Mouse (Mus musculus) embryonic facial prominence, embryonic 14.5 days (tissue): ENCODE data around the gene Tle4. TPM values are rescaled to one million over a fixed set of nuclear protein-coding genes. Genes with fewer than 3 reads are reported as not detected.

ENCODE experiments used
- ATAC-seq: fragments of 200-750 bp; cut with Nextera tagmentation; 2 replicates; pipeline ENCODE4 v1.8.0; 2017; ENCODE audit warnings: low read depth, moderate number of reproducible peaks, moderate TSS enrichment
- DNase-seq: peaks from one replicate; pipeline ENCODE4 v3.0.0-alpha.2; 2015; ENCODE audit warnings: low spot score
- H3K27ac ChIP-seq: fragments of 300-500 bp; sonication (generic); replicated peaks from 2 replicates; pipeline ENCODE4 v1.5.1; 2014; ENCODE audit warnings: low read depth, mild to moderate bottlenecking, low read length, moderate library complexity
- H3K27me3 ChIP-seq: fragments of 300-500 bp; sonication (generic); replicated peaks from 2 replicates; pipeline ENCODE4 v1.6.1; 2014; ENCODE audit warnings: low read length; ENCODE audit not compliant: control insufficient read depth, insufficient read depth
- H3K36me3 ChIP-seq: fragments of 300-500 bp; sonication (generic); 2 replicates; pipeline ENCODE4 v1.6.1; 2014; ENCODE audit warnings: low read length, mixed read lengths; ENCODE audit not compliant: control insufficient read depth, insufficient read depth
- H3K4me1 ChIP-seq: fragments of 300-500 bp; sonication (generic); 2 replicates; pipeline ENCODE4 v1.6.1; 2014; ENCODE audit warnings: antibody characterized with exemption, low read length; ENCODE audit not compliant: control insufficient read depth, insufficient read depth
- H3K4me2 ChIP-seq: fragments of 300-500 bp; sonication (generic); 2 replicates; pipeline ENCODE4 v1.6.1; 2014; ENCODE audit warnings: low read depth, mild to moderate bottlenecking, low read length, moderate library complexity, mixed read lengths
- H3K4me3 ChIP-seq: fragments of 300-500 bp; sonication (generic); 2 replicates; pipeline ENCODE4 v1.5.1; 2014; ENCODE audit warnings: low read depth, mild to moderate bottlenecking, low read length
- H3K9ac ChIP-seq: fragments of 300-500 bp; sonication (generic); 2 replicates; pipeline ENCODE4 v1.6.1; 2014; ENCODE audit warnings: low read depth, mild to moderate bottlenecking, low read length, moderate library complexity, mixed read lengths
- H3K9me3 ChIP-seq: fragments of 300-500 bp; sonication (generic); 2 replicates; pipeline ENCODE4 v1.6.1; 2016; ENCODE audit warnings: low read length; ENCODE audit not compliant: control insufficient read depth
- WGBS: fragments of 180-500 bp; shearing (Covaris S2); extraction: QIAGEN DNeasy Blood & Tissue Kit; methylation state at CpG from one replicate; pipeline ENCODE4 v1.1.7; 2014; 5-methylcytosine and 5-hydroxymethylcytosine counted together
- polyA plus RNA-seq: library from polyadenylated mRNA; unstranded; fragments of >200 nt; fragmentation: Nextera tagmentation; extraction: Ambion mirVana; gene quantifications from 2 replicates; pipeline ENCODE4 v1.2.1, GENCODE M21; 2014

The Tle4 gene
- polyA plus RNA-seq, 1 experiment from 2014 or later = 14.3 TPM

DNA sequence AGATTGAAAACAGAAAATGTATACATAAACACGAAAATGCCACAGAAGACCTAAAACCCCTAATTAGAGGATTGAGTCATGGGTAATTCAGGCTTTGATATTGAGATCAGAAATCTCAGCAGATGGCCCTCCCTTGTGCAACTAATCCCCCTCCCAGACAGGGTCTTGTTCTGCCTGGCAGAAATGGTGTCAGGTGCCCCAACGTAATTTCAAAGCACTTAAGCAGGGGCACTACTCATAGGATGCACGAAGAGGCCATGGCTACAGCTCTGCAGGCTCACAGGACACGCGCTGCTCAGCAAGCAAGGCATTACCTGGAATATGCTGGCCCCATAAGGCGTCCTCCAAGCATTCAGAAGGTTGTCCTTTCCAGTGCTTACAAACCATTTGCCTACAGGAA, 146.5 kb downstream of the Tle4 start:
- WGBS = 77% methylated on average over 6 of the region's 6 CpGs
- peak; percentile 63; the same call in 1 of the 2 replicates for ATAC-seq

GRCm38 (mm10) chr19:14449738-14450137, 148.1 kb downstream of the Tle4 start:
- no peak for ATAC-seq
- Histone ChIP-seq H3K4me3 (no peak overlapping the region), H3K4me2 (no peak overlapping the region), H3K36me3 (peaks cover 71% of the 10 kb centered on the region), H3K4me1 (no peaks in the 10 kb centered on the region), H3K9ac (no peak overlapping the region), H3K9me3 (no peaks in the 10 kb centered on the region), H3K27ac (no peak overlapping the region), H3K27me3 (no peaks in the 10 kb centered on the region)
- WGBS = 97% methylated on average over 3 of the region's 3 CpGs
- DNase-seq = no peak

More for the DNA sequence above, 146.5 kb downstream of the Tle4 start:
- Histone ChIP-seq H3K27me3 (no peaks in the 10 kb centered on the region), H3K9me3 (no peaks in the 10 kb centered on the region), H3K4me3 (no peak overlapping the region), H3K9ac (no peak overlapping the region), H3K4me2 (no peak overlapping the region), H3K36me3 (peaks cover 73% of the 10 kb centered on the region), H3K4me1 (no peaks in the 10 kb centered on the region), H3K27ac (no peak overlapping the region)
- DNase-seq = peak; percentile 44

DNA sequence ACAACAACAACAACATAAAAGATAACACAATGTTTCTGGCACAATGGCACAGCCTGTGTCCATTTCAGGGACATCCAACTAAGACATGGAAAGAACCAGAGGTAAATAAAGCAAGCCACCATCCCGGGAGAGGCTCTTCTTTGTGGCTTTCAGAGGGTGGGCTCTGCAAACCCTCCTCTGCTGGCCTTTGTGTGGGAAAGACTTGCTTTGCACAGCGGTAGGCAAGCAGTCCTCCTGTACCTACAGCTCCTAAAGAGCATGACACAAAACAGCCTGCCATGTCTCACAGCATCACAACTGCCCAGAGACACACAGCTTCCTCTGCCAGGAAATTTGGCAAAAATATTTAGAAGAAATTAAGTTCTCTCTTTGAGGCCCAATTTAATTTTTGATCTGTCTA, 149.3 kb downstream of the Tle4 start:
- peaks cover 60% of the 10 kb centered on the region for H3K36me3 ChIP-seq
- no peaks in the 10 kb centered on the region for H3K27me3 ChIP-seq
- no peak for ATAC-seq
- WGBS = 97% methylated on average over 2 of the region's 2 CpGs
- H3K27ac ChIP-seq = no peak overlapping the region
- no peaks in the 10 kb centered on the region for H3K9me3 ChIP-seq
- H3K9ac ChIP-seq = no peak overlapping the region
- no peak overlapping the region for H3K4me2 ChIP-seq
- H3K4me3 ChIP-seq = no peak overlapping the region
- no peaks in the 10 kb centered on the region for H3K4me1 ChIP-seq
- no peak for DNase-seq

GRCm38 (mm10) chr19:14447474-14447873, 150.4 kb downstream of the Tle4 start:
- DNase-seq (no peak), ATAC-seq (no peak)
- H3K27ac ChIP-seq = no peak overlapping the region
- H3K4me1 ChIP-seq = no peaks in the 10 kb centered on the region
- H3K27me3 ChIP-seq = no peaks in the 10 kb centered on the region
- no peak overlapping the region for H3K9ac ChIP-seq
- 80% methylated on average over 1 of the region's 1 CpGs for WGBS
- H3K4me3 ChIP-seq = no peak overlapping the region
- no peaks in the 10 kb centered on the region for H3K9me3 ChIP-seq
- H3K4me2 ChIP-seq = no peak overlapping the region
- H3K36me3 ChIP-seq = peaks cover 50% of the 10 kb centered on the region

DNA sequence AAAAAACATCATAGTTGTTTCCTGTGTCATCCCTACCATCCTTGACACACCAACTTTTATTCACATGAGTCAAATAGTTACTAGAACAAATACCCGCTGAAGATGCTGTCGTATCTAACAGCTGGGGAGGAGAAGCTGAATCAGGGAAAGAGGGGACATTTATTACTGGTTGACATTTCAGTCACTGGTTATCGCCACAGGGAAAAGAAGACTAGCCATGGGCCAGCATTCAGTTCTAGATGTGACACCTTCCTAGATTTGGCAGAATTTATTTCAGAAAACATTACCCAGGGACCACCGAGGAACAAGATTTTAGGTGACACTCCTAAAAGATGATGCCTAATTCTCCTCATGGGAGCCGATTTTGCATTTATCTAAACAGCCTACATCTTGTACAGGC, 156.0 kb downstream of the Tle4 start:
- H3K4me3 ChIP-seq = no peak overlapping the region
- no peak for ATAC-seq
- H3K9ac ChIP-seq = no peak overlapping the region
- H3K27me3 ChIP-seq = no peaks in the 10 kb centered on the region
- no peak overlapping the region for H3K27ac ChIP-seq
- peaks cover 13% of the 10 kb centered on the region; the same call in 1 of the 2 replicates for H3K36me3 ChIP-seq
- H3K4me2 ChIP-seq = no peak overlapping the region
- H3K4me1 ChIP-seq = no peaks in the 10 kb centered on the region
- WGBS = 87% methylated on average over 5 of the region's 5 CpGs
- H3K9me3 ChIP-seq = no peaks in the 10 kb centered on the region
- DNase-seq = no peak

DNA sequence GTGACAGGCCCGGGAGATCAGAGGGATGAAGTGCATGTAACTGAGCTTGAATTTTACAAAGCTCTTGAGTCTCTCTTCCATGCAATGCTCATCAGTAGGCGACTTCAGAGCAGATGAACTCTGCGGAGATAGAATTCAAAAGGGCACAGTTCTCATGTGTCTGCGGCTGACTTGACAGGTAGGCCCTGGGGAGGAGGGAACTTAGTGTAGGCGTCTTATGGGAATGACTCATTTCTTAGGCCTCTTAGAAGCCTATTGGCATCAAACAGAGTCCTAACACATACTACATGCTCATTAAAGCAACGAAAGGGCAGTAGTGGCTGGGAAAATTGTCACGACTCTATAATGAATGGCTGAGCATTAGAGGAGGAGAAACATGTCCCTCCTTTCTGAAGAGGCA, 160.6 kb downstream of the Tle4 start:
- 0 out of 2 replicates have a peak, but pooled peaks cover 4% of the 10 kb centered on the region for H3K4me1 ChIP-seq
- DNase-seq (no peak), ATAC-seq (no peak)
- no peak overlapping the region for H3K9ac ChIP-seq
- no peaks in the 10 kb centered on the region for H3K27me3 ChIP-seq
- H3K9me3 ChIP-seq = no peaks in the 10 kb centered on the region
- H3K4me2 ChIP-seq = no peak overlapping the region
- no peaks in the 10 kb centered on the region for H3K36me3 ChIP-seq
- WGBS = 80% methylated on average over 7 of the region's 7 CpGs
- no peak overlapping the region for H3K27ac ChIP-seq
- H3K4me3 ChIP-seq = no peak overlapping the region

DNA sequence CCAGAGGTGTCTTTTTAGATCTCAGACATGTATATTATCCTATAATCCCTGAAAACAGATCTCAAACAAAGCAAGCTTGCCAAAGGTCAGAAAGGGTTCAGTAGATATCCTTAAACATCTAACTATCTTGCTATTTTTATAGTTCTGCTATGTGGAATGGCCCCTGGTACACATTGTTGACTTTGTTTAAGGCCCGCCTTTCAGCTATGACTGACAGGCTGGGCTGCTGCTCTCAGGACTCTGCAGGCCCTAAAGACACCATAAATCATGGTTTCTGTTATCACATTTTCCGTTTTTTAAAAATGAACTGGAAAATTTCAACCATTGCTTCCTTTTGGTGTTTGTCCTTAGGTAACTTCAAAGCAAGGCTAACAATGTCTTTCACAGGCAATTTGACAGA, 161.3 kb downstream of the Tle4 start:
- Histone ChIP-seq H3K36me3 (no peaks in the 10 kb centered on the region), H3K4me3 (no peak overlapping the region), H3K4me2 (no peak overlapping the region), H3K27me3 (no peaks in the 10 kb centered on the region), H3K4me1 (0 out of 2 replicates have a peak, but pooled peaks cover 4% of the 10 kb centered on the region), H3K9me3 (no peaks in the 10 kb centered on the region), H3K9ac (no peak overlapping the region), H3K27ac (no peak overlapping the region)
- DNase-seq (peak; percentile 15), ATAC-seq (no peak)
- WGBS = 69% methylated on average over 2 of the region's 2 CpGs

GRCm38 (mm10) chr19:14435681-14436376, 162.0 kb downstream of the Tle4 start:
- H3K4me3 ChIP-seq = no peak overlapping the region
- H3K27ac ChIP-seq = no peak overlapping the region
- no peak overlapping the region for H3K9ac ChIP-seq
- ATAC-seq (peak; percentile 50; the same call in 1 of the 2 replicates), DNase-seq (peak; percentile 58)
- no peaks in the 10 kb centered on the region for H3K36me3 ChIP-seq
- 45% methylated on average over 14 of the region's 14 CpGs for WGBS
- H3K27me3 ChIP-seq = no peaks in the 10 kb centered on the region
- no peak overlapping the region for H3K4me2 ChIP-seq
- H3K9me3 ChIP-seq = no peaks in the 10 kb centered on the region
- H3K4me1 ChIP-seq = 0 out of 2 replicates have a peak, but pooled peaks cover 4% of the 10 kb centered on the region

DNA sequence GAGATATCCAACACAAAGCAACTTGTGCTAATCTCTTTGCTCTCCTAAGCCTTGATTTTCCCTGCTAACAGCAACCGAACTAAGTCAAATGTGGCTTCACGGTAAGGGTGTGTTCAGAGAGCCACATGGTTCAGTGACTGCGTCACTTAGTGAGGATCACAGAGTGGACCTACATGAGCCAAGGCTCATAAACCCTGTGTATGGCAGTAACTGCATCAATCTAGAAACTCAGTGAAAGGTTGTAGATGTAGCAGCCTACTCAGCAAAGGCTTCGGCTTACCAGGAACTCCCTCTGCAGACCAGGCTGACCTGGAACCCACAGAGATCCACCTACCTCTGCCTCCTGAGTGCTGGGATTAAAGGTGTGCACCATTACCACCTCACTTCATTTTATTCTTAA, 164.0 kb downstream of the Tle4 start:
- DNase-seq = no peak
- no peak overlapping the region for H3K4me2 ChIP-seq
- no peaks in the 10 kb centered on the region for H3K36me3 ChIP-seq
- H3K9me3 ChIP-seq = no peaks in the 10 kb centered on the region
- H3K4me3 ChIP-seq = no peak overlapping the region
- H3K9ac ChIP-seq = no peak overlapping the region
- H3K27ac ChIP-seq = no peak overlapping the region
- WGBS = 80% methylated on average over 4 of the region's 4 CpGs
- no peak for ATAC-seq
- H3K4me1 ChIP-seq = 0 out of 2 replicates have a peak, but pooled peaks cover 4% of the 10 kb centered on the region
- H3K27me3 ChIP-seq = no peaks in the 10 kb centered on the region
